Mouse (Mus musculus) midbrain, embryonic 12.5 days (tissue): ENCODE measurements around the gene Pla2g16. TPM values are rescaled to one million over a fixed set of nuclear protein-coding genes. Genes with fewer than 3 reads are reported as not detected.

ENCODE experiments used
- ATAC-seq: fragments of 200-750 bp; cut with Nextera tagmentation; 2 replicates; pipeline ENCODE4 v1.8.0; 2017; ENCODE audit warnings: low read depth, moderate TSS enrichment, moderate library complexity; ENCODE audit not compliant: low FRiP score
- H3K27ac ChIP-seq: fragments of 300-500 bp; sonication (generic); replicated peaks from 2 replicates; pipeline ENCODE4 v1.5.1; 2016; ENCODE audit warnings: mild to moderate bottlenecking
- H3K27me3 ChIP-seq: fragments of 300-500 bp; sonication (generic); 2 replicates; pipeline ENCODE4 v1.6.1; 2016; ENCODE audit warnings: mild to moderate bottlenecking
- H3K36me3 ChIP-seq: fragments of 300-500 bp; sonication (generic); 2 replicates; pipeline ENCODE4 v1.6.1; 2016
- H3K4me1 ChIP-seq: fragments of 300-500 bp; sonication (generic); 2 replicates; pipeline ENCODE4 v1.6.1; 2016
- H3K4me2 ChIP-seq: fragments of 300-500 bp; sonication (generic); replicated peaks from 2 replicates; pipeline ENCODE4 v1.6.1; 2016; ENCODE audit warnings: mild to moderate bottlenecking, moderate library complexity
- H3K4me3 ChIP-seq: fragments of 300-500 bp; sonication (generic); 2 replicates; pipeline ENCODE4 v1.5.1; 2016; ENCODE audit warnings: mild to moderate bottlenecking
- H3K9ac ChIP-seq: fragments of 300-500 bp; sonication (generic); replicated peaks from 2 replicates; pipeline ENCODE4 v1.6.1; 2016; ENCODE audit warnings: mild to moderate bottlenecking, moderate library complexity
- H3K9me3 ChIP-seq: fragments of 300-500 bp; sonication (generic); 2 replicates; pipeline ENCODE4 v1.6.1; 2016; ENCODE audit warnings: mild to moderate bottlenecking
- WGBS: fragments of 180-500 bp; shearing (Covaris S2); methylation state at CpG from one replicate; pipeline ENCODE4 v1.1.7; 2016; 5-methylcytosine and 5-hydroxymethylcytosine counted together
- polyA plus RNA-seq: library from polyadenylated mRNA; unstranded; fragments of >200 nt; fragmentation: Nextera tagmentation; extraction: Ambion mirVana; gene quantifications from 2 replicates; pipeline ENCODE4 v1.2.1, GENCODE M21; 2016

Pla2g16 gene
- polyA plus RNA-seq, 1 experiment from 2014 or later: 2.3 TPM

DNA sequence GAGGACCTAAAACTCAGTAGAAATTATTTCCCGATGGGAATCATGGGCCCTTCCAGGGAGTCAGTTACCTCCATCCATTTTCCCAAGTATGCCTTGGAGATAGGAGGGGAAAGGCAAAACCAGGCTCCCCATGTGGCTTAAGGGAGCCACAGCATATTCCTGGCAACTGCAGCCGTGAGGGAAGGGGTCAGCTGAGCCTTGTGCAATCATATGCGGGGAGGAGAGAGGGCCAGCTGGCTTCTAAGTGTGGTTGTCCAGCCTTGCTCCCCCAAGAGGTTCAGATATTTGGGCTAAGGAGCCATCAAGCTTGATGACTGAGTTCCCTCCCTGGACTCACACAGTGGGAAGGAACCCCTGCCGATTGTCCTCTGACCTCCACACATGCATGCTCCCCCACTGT lies 44.3 kb downstream of the Pla2g16 start:
- no peak overlapping the region for H3K4me2 ChIP-seq
- H3K4me3 ChIP-seq: no peak overlapping the region
- H3K27me3 ChIP-seq: peaks cover 3% of the 10 kb centered on the region
- peaks cover 13% of the 10 kb centered on the region for H3K4me1 ChIP-seq
- H3K27ac ChIP-seq: no peak overlapping the region
- WGBS: 82% methylated on average over 4 of the region's 4 CpGs
- no peaks in the 10 kb centered on the region for H3K9me3 ChIP-seq
- ATAC-seq: no peak
- H3K9ac ChIP-seq: no peak overlapping the region
- H3K36me3 ChIP-seq: no peaks in the 10 kb centered on the region

GRCm38 (mm10) chr19:7604107-7604506 lies 46.8 kb downstream of the Pla2g16 start:
- no peak for ATAC-seq
- WGBS: 91% methylated on average over 10 of the region's 10 CpGs
- H3K4me3 ChIP-seq: no peak overlapping the region
- no peaks in the 10 kb centered on the region for H3K36me3 ChIP-seq
- no peak overlapping the region for H3K4me2 ChIP-seq
- H3K9me3 ChIP-seq: no peaks in the 10 kb centered on the region
- H3K27me3 ChIP-seq: peaks cover 17% of the 10 kb centered on the region
- H3K4me1 ChIP-seq: peaks cover 30% of the 10 kb centered on the region
- no peak overlapping the region for H3K9ac ChIP-seq
- H3K27ac ChIP-seq: no peak overlapping the region

- Histone ChIP-seq H3K4me2 (no peak overlapping the region), H3K36me3 (no peaks in the 10 kb centered on the region), H3K9ac (no peak overlapping the region), H3K9me3 (no peaks in the 10 kb centered on the region), H3K4me3 (no peak overlapping the region), H3K4me1 (peaks cover 30% of the 10 kb centered on the region), H3K27me3 (peaks cover 20% of the 10 kb centered on the region), H3K27ac (no peak overlapping the region)
- no peak for ATAC-seq
Measured at GRCm38 (mm10) chr19:7605013-7605412, 47.8 kb downstream of the Pla2g16 start.

DNA sequence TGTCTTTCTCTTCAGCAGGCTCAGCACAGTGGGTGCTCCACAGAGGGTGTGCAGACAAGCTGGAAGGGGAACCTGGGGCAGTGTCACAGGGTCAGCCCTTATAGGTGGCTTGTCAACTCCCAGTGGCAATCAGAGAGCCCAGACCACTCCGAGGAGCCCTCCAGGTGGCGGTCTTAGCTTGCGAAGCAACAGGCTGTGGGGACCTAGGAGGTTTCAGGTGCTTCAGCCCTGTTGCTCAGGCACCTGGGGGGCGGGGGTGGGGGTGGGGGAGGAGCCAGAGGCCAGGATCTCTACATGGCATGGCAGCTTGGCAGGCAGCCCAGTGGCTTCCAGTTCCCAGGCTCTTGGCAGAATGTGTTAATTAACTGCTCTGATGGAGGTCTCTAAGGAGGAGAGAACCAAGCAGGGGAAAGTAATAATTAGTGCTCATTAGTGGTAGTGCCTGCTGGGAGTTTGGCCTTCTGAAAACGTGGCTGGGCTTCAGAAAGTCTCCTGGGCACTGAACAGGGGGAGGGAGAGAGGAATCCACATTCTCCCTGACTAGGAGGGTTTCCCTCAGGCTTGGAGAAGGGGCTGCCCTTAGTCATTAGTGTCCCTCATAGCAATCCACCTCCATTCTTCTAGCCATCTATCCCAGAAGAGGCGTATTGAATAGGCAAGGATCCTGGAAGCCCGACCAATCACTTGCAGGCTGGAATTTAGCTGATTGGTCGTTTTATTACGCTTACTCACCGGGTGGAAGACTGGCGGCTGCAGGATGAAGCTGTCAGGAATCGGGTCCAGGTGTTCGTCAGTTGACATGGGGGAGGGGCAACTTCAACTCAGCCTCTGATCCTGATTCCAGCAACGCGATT lies 48.9 kb downstream of the Pla2g16 start:
- Histone ChIP-seq H3K9ac (no peak overlapping the region), H3K4me2 (peak overlapping the region; percentile 56), H3K27me3 (peaks cover 22% of the 10 kb centered on the region), H3K4me3 (peak overlapping the region; percentile 27), H3K27ac (peak overlapping the region; percentile 42), H3K36me3 (no peaks in the 10 kb centered on the region), H3K4me1 (peaks cover 30% of the 10 kb centered on the region), H3K9me3 (no peaks in the 10 kb centered on the region)
- 6% methylated on average over 15 of the region's 15 CpGs for whole genome bisulfite sequencing
- peak; percentile 83 for ATAC-seq

DNA sequence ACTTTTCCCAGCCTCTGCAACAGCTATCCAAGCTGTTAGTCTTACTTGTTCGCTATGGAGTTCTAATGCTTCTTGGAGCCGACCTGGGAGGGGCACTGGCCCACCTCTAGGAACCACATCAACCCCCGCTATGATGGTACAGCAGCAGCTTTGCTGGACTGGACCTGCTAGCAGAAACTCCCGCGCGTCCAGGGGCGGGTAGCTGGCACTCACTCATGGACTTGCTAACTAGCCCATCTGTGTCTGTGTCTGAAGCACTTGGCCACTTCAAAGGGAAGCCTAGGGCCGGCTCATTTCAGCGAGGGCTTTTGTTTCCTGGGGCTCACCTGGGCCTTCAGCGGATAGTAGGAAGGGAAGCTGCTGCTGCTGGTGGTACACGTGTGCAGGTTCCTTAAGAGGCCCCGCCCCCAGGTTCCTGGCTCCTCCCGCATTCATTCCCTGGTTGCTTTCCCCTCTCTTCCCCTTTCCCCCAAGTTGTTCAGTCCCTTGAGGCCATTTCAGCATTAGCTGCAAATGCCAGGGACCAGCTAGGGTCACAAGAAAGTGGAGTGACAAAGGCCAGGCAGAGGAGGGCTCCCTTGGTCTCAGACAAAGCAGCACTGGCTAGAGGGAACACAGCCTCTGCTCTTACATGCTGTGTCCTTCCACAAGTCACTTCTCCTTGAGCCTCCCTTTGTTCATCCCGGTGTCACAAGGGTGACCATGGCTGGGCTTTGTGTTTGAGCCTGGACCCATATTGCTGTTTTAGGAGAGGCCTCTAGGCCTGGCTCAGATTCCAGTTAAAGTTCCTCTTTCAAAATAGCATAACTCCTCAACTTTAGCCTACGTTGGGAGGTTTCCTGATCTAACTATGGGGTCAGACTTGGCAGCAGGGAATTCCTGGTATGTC lies 49.8 kb downstream of the Pla2g16 start, which contains the start of gene Lgals12:
Gene Lgals12, minus strand, starts transcription at position 393 of the 889 bp plus-strand sequence.
- H3K36me3 ChIP-seq: no peaks in the 10 kb centered on the region
- no peaks in the 10 kb centered on the region for H3K9me3 ChIP-seq
- WGBS: 7% methylated on average over 15 of the region's 15 CpGs
- peak within 1 kb of the TSS; percentile 27 for H3K4me3 ChIP-seq
- peaks cover 34% of the 10 kb centered on the region for H3K4me1 ChIP-seq
- peak within 1 kb of the TSS; percentile 56 for H3K4me2 ChIP-seq
- H3K9ac ChIP-seq: no peak within 1 kb of the TSS
- H3K27me3 ChIP-seq: peaks cover 30% of the 10 kb centered on the region
- peak; percentile 45 for ATAC-seq
- H3K27ac ChIP-seq: peak within 1 kb of the TSS; percentile 42

DNA sequence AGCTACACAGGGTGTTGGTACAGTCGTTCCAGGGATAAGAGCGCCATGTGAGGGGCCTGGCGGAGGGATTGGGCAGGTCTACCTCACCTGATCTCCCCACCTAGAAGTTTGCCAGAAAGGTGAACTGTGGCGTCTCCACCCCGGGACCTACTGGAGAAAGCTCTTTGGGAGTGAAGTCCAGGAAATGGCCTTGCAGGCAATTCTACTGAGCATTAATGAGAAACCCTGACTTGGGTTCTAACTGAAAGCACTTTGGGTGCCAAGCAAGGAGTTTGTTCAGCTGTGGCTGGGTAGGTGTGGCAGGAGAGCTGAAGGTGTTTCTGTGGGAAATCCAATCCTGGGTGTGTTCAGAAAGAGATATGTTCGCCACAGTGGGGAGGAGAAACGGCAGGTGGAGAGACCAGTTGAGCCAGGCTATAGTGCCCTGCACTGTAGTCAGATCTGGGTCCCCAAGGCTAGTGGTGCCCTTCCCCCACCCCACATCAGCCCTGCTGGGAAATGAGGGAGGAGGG lies 50.5 kb downstream of the Pla2g16 start:
- H3K4me2 ChIP-seq: no peak overlapping the region
- no peak overlapping the region for H3K27ac ChIP-seq
- 80% methylated on average over 7 of the region's 7 CpGs for WGBS
- no peak overlapping the region for H3K9ac ChIP-seq
- no peak for ATAC-seq
- H3K4me1 ChIP-seq: peaks cover 40% of the 10 kb centered on the region
- no peaks in the 10 kb centered on the region for H3K36me3 ChIP-seq
- H3K27me3 ChIP-seq: peaks cover 37% of the 10 kb centered on the region
- H3K9me3 ChIP-seq: no peaks in the 10 kb centered on the region
- H3K4me3 ChIP-seq: no peak overlapping the region

GRCm38 (mm10) chr19:7611942-7612757 lies 54.9 kb downstream of the Pla2g16 start, which contains the start of gene Hrasls5:
TSS of gene Hrasls5 (plus strand) at chr19:7612541.
- Histone ChIP-seq H3K4me1 (peaks cover 21% of the 10 kb centered on the region), H3K36me3 (no peaks in the 10 kb centered on the region), H3K9me3 (no peaks in the 10 kb centered on the region), H3K27me3 (peaks cover 36% of the 10 kb centered on the region), H3K4me3 (peak within 1 kb of the TSS; percentile 46), H3K9ac (peak within 1 kb of the TSS; percentile 51), H3K4me2 (peak within 1 kb of the TSS; percentile 82), H3K27ac (no peak within 1 kb of the TSS)
- peak; percentile 53; the same call in 1 of the 2 replicates for ATAC-seq
- 3% methylated on average over 54 of the region's 54 CpGs for WGBS

- Histone ChIP-seq H3K4me2 (no peak overlapping the region), H3K4me3 (no peak overlapping the region), H3K27me3 (peaks cover 27% of the 10 kb centered on the region), H3K4me1 (peaks cover 11% of the 10 kb centered on the region), H3K36me3 (no peaks in the 10 kb centered on the region), H3K27ac (no peak overlapping the region), H3K9ac (no peak overlapping the region), H3K9me3 (no peaks in the 10 kb centered on the region)
- WGBS: 85% methylated on average over 7 of the region's 7 CpGs
- ATAC-seq: no peak
Measured at GRCm38 (mm10) chr19:7613151-7613550, 55.9 kb downstream of the Pla2g16 start.

DNA sequence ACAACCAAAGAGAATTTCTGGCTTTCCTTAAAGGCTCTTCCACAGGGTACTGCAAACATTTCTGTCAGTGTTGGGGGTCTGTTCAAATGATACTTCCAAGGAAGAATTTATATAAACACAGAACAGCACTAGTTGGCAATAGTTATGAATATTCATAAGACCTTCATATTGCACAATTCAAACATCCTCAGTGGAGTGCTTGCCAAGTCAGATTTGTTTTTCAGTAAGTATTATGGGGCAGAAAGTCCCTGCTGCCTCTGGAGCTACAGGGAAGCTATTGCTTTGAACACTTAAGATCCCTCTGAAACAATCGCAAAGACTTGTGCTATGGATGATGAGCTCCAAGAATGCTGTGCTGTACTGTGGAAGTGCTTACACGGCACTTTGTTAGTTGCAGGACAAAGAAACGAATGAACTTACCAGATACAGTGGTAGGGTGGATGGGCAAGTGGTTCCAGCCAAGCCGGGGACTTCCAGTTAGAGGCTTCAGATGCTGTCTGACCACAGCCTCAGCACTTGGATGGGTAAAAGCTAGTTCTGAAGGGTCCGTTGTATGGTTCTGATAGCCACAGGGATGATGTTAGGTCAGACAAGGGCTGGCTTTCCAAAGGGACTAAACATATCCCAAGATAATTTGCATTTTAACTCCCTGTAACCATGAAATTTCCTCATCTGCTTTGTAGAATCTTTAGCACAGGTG lies 59.1 kb downstream of the Pla2g16 start:
- no peaks in the 10 kb centered on the region for H3K36me3 ChIP-seq

DNA sequence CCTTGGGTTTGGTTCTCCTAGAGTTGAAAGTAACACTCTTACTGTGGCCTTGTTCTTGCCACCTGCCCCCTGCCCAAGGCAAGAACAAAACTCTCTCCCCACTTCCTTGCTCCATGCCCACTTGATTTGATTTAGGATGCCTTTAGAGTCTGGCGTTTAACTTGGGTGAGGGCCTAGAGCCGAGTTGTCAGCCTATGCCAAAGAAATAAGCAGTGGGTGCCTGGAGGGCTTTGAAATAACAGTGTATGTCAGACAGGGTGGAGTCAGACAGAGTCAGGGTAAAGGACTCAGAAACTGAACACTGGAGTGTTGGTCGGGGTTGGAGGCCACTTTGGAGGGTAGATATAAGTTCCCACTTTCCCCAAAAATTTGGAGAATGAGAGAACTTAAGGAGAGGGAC lies 59.8 kb downstream of the Pla2g16 start:
- no peaks in the 10 kb centered on the region for H3K36me3 ChIP-seq
- peaks cover 6% of the 10 kb centered on the region for H3K4me1 ChIP-seq
- H3K9me3 ChIP-seq: no peaks in the 10 kb centered on the region
- H3K4me2 ChIP-seq: no peak overlapping the region
- ATAC-seq: 0 out of 2 replicates have a peak, but pooled peaks have one; percentile 35
- no peak overlapping the region for H3K27ac ChIP-seq
- WGBS: 62% methylated on average over 3 of the region's 3 CpGs
- H3K4me3 ChIP-seq: no peak overlapping the region
- H3K9ac ChIP-seq: no peak overlapping the region
- peaks cover 14% of the 10 kb centered on the region for H3K27me3 ChIP-seq

More for the DNA sequence above, 59.1 kb downstream of the Pla2g16 start:
- Histone ChIP-seq H3K27ac (no peak overlapping the region), H3K4me2 (no peak overlapping the region), H3K9me3 (no peaks in the 10 kb centered on the region), H3K4me1 (peaks cover 10% of the 10 kb centered on the region), H3K27me3 (peaks cover 21% of the 10 kb centered on the region), H3K4me3 (no peak overlapping the region), H3K9ac (no peak overlapping the region)
- ATAC-seq: no peak
- WGBS: 81% methylated on average over 5 of the region's 5 CpGs

GRCm38 (mm10) chr19:7617696-7618095 lies 60.4 kb downstream of the Pla2g16 start:
- 46% methylated on average over 7 of the region's 7 CpGs for WGBS
- H3K36me3 ChIP-seq: no peaks in the 10 kb centered on the region
- H3K9ac ChIP-seq: no peak overlapping the region
- no peak overlapping the region for H3K4me2 ChIP-seq
- peaks cover 8% of the 10 kb centered on the region for H3K27me3 ChIP-seq
- 0 out of 2 replicates have a peak, but pooled peaks have one; percentile 63 for ATAC-seq
- no peaks in the 10 kb centered on the region for H3K9me3 ChIP-seq
- no peak overlapping the region for H3K4me3 ChIP-seq
- no peaks in the 10 kb centered on the region for H3K4me1 ChIP-seq
- H3K27ac ChIP-seq: no peak overlapping the region
